In the genomic region with DNA sequence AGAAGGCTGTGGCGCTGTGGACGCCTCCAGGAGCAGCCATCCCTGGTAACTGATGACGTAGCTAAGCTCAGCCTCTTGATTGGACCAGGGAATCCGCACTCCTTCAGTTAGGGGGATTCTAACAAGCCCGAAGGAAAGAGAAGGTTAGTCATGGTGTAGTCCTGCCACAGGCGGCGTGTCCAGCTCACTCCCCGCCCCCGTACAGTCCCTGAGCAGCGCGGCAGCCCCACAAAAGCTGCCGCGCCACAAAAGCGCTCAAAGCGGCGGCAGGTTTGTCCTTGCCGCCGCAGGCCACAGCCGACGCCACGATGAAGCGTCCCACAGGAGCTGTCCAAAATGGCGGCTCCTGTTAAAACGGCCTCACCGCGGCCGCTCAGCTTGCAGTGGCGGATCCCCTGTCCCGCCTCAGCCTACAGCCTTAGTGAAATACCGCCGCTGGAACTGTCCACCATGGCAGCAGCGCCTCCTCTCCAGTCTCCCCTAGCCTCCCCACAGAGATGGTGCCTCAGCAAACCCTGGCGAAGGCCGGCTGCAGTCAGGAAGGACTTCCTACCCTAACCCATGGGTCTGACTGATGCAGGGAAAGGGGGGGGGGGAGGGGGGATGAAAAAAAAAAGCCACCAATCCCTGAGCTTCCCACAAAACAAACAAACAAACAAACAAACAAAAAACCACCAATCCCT, we compare ENCODE assay signal across 8 mouse cellular contexts. TPM values are rescaled to one million over a fixed set of nuclear protein-coding genes. Genes with fewer than 3 reads are reported as not detected.
DNase-seq lines count a peak whose midpoint lies in the region; ATAC-seq and TF ChIP-seq lines count a peak whose summit lies in the region.

A gene (plus strand): TSS at position 110 of the 683 bp plus-strand sequence.

- peak; percentile 83 to 93 for ATAC-seq in hematopoietic stem cell, adult 5-6 weeks (replicated peaks in 1 of 2; ENCODE audit: insufficient read depth in 1 of 2, low FRiP score in 2 of 2, low TSS enrichment in 1 of 2, low read depth in 1 of 2, poor library complexity in 2 of 2, severe bottlenecking in 2 of 2)
- peak; percentile 98 for ATAC-seq in lung, embryonic 14.5 days (ENCODE audit: insufficient read depth)

- peak within 1 kb of the TSS; percentile 57 for H3K9ac ChIP-seq in lung, embryonic 14.5 days

- 3% methylated on average over 34 of the region's 34 CpGs for WGBS in lung, embryonic 14.5 days
- 21% methylated on average over 34 of the region's 34 CpGs for WGBS in olfactory bulb, adult 2 months

- peak within 1 kb of the TSS; percentile 70 for H3K27ac ChIP-seq in lung, embryonic 14.5 days (ENCODE audit: low read depth)
- H3K27ac ChIP-seq in olfactory bulb, adult 2 months (ENCODE audit: insufficient read depth, low read depth, low read length), result peak within 1 kb of the TSS; percentile 96

- DNase-seq in cerebellum, adult 11-12 months, result peak; percentile 92
- DNase-seq in forelimb bud, embryonic 11.5 days (ENCODE audit: low read depth, low spot score), result peak; percentile 91
- DNase-seq in layer of hippocampus, adult 8-10 months (ENCODE audit: low spot score in 2 of 2), result peak; percentile 84 to 87
- DNase-seq in lung, embryonic 14.5 days, result peak; percentile 87
- peak; percentile 50 to 74 for DNase-seq in thymus, adult 18-20 months

- peak within 1 kb of the TSS; percentile 86 for H3K4me3 ChIP-seq in E14TG2a.4 (replicated peaks; ENCODE audit: low read length)
- peak within 1 kb of the TSS; percentile 50 for H3K4me3 ChIP-seq in lung, embryonic 14.5 days (ENCODE audit: low read depth, low read length)
- H3K4me3 ChIP-seq in olfactory bulb, adult 2 months (ENCODE audit: insufficient read depth, low read depth, low read length), result peak within 1 kb of the TSS; percentile 71

- H3K4me2 ChIP-seq in lung, embryonic 14.5 days, result peak within 1 kb of the TSS; percentile 76

- peaks cover 8% of the 10 kb centered on the region for H3K4me1 ChIP-seq in E14TG2a.4 (replicated peaks; ENCODE audit: low read depth, low read length)
- no peaks in the 10 kb centered on the region for H3K4me1 ChIP-seq in lung, embryonic 14.5 days (ENCODE audit: insufficient read depth)
- H3K4me1 ChIP-seq in olfactory bulb, adult 2 months (ENCODE audit: control insufficient read depth, insufficient read depth, low read length), result peaks cover 2% of the 10 kb centered on the region

- H3K36me3 ChIP-seq in E14TG2a.4 (ENCODE audit: insufficient read depth, low read length), result no peaks in the 10 kb centered on the region
- no peaks in the 10 kb centered on the region for H3K36me3 ChIP-seq in lung, embryonic 14.5 days (ENCODE audit: insufficient read depth)

- TF ChIP-seq POLR2A in olfactory bulb, adult 2 months (IDR thresholded peaks at IDR 0.05; ENCODE audit: insufficient read depth, low read depth, low read length), result peak; percentile 84

- H3K9me3 ChIP-seq in E14TG2a.4 (ENCODE audit: low read length), result peaks cover 4% of the 10 kb centered on the region
- no peaks in the 10 kb centered on the region for H3K9me3 ChIP-seq in lung, embryonic 14.5 days (ENCODE audit: low read depth, low read length)

- peaks cover 33% of the 10 kb centered on the region for H3K27me3 ChIP-seq in E14TG2a.4 (ENCODE audit: insufficient read depth, low read length)
- H3K27me3 ChIP-seq in lung, embryonic 14.5 days (ENCODE audit: insufficient read depth, low read length), result no peaks in the 10 kb centered on the region

- no peak for TF ChIP-seq CTCF in E14TG2a.4 (conservative IDR thresholded peaks at IDR 0.05; ENCODE audit: low read length)
- TF ChIP-seq CTCF in lung, embryonic 14.5 days (IDR thresholded peaks at IDR 0.05; ENCODE audit: low read depth), result no peak
- TF ChIP-seq CTCF in olfactory bulb, adult 2 months (IDR thresholded peaks at IDR 0.05; ENCODE audit: insufficient read depth, low read depth, low read length), result peak; percentile 31; the same call in 1 of the 2 replicates

RNA-seq across cellular contexts. Expression of the gene that starts here (rescaled TPM):
- total RNA-seq in hematopoietic stem cell, adult 5-6 weeks (2017), result 1.2 and 8.6 TPM in 2 replicates
- 1 to 10 TPM; 3.5 to 6.1 (median 4.5) TPM for total RNA-seq in layer of hippocampus, adult 8-10 months (2022)
- 0.54 TPM in 1 of 2 replicates, not detected in the other for polyA plus RNA-seq in lung, embryonic 14.5 days (2014; fragmentation: Nextera tagmentation; extraction: Ambion mirVana)
- not detected in 2 replicates for polyA plus RNA-seq in olfactory bulb, adult 2 months (2012; ENCODE audit: insufficient read depth, insufficient read length, low replicate concordance, missing spikeins)

Comparison
In these comparisons a context has a peak if more than half of its experiments do, and no peak if none do; other contexts are left out.
1. Peak in every context shown above with its lines: DNase-seq, ATAC-seq, H3K4me3 ChIP-seq and H3K27ac ChIP-seq.
2. Peak in DNase-seq, ATAC-seq, H3K4me3 ChIP-seq, H3K27ac ChIP-seq, H3K9ac ChIP-seq and H3K4me2 ChIP-seq in lung, embryonic 14.5 days; RNA of the gene not detected or under 1 TPM.